Mouse (Mus musculus) embryonic facial prominence, embryonic 15.5 days (tissue): ENCODE measurements around the gene Drc1. TPM values are rescaled to one million over a fixed set of nuclear protein-coding genes. Genes with fewer than 3 reads are reported as not detected.

Experiments used
- ATAC-seq: fragments of 200-750 bp; cut with Nextera tagmentation; 2 replicates; pipeline ENCODE4 v1.8.0; 2017; ENCODE audit warnings: low read depth, moderate TSS enrichment; ENCODE audit not compliant: insufficient number of reproducible peaks, low FRiP score, low TSS enrichment
- H3K27ac ChIP-seq: fragments of 300-500 bp; sonication (generic); replicated peaks from 2 replicates; pipeline ENCODE4 v1.5.1; 2015; ENCODE audit warnings: mild to moderate bottlenecking, inconsistent platforms
- H3K27me3 ChIP-seq: fragments of 300-500 bp; sonication (generic); 2 replicates; pipeline ENCODE4 v1.6.1; 2015; ENCODE audit warnings: inconsistent platforms
- H3K36me3 ChIP-seq: fragments of 300-500 bp; sonication (generic); 2 replicates; pipeline ENCODE4 v1.6.1; 2015; ENCODE audit warnings: mild to moderate bottlenecking, inconsistent platforms
- H3K4me1 ChIP-seq: fragments of 300-500 bp; sonication (generic); 2 replicates; pipeline ENCODE4 v1.6.1; 2015; ENCODE audit warnings: inconsistent platforms
- H3K4me2 ChIP-seq: fragments of 300-500 bp; sonication (generic); replicated peaks from 2 replicates; pipeline ENCODE4 v1.6.1; 2015; ENCODE audit warnings: mild to moderate bottlenecking, inconsistent platforms
- H3K4me3 ChIP-seq: fragments of 300-500 bp; sonication (generic); replicated peaks from 2 replicates; pipeline ENCODE4 v1.5.1; 2015; ENCODE audit warnings: mild to moderate bottlenecking, inconsistent platforms
- H3K9ac ChIP-seq: fragments of 300-500 bp; sonication (generic); 2 replicates; pipeline ENCODE4 v1.6.1; 2015; ENCODE audit warnings: inconsistent platforms
- H3K9me3 ChIP-seq: fragments of 300-500 bp; sonication (generic); replicated peaks from 2 replicates; pipeline ENCODE4 v1.6.1; 2016; ENCODE audit warnings: inconsistent platforms
- WGBS: fragments of 180-500 bp; shearing (Covaris S2); methylation state at CpG from one replicate; pipeline ENCODE4 v1.1.7; 2015; 5-methylcytosine and 5-hydroxymethylcytosine counted together
- polyA plus RNA-seq: library from polyadenylated mRNA; unstranded; fragments of >200 nt; fragmentation: Nextera tagmentation; extraction: Ambion mirVana; gene quantifications from 2 replicates; pipeline ENCODE4 v1.2.1, GENCODE M21; 2015

The Drc1 gene
- polyA plus RNA-seq, 1 experiment from 2014 or later, result 8.5 TPM

DNA sequence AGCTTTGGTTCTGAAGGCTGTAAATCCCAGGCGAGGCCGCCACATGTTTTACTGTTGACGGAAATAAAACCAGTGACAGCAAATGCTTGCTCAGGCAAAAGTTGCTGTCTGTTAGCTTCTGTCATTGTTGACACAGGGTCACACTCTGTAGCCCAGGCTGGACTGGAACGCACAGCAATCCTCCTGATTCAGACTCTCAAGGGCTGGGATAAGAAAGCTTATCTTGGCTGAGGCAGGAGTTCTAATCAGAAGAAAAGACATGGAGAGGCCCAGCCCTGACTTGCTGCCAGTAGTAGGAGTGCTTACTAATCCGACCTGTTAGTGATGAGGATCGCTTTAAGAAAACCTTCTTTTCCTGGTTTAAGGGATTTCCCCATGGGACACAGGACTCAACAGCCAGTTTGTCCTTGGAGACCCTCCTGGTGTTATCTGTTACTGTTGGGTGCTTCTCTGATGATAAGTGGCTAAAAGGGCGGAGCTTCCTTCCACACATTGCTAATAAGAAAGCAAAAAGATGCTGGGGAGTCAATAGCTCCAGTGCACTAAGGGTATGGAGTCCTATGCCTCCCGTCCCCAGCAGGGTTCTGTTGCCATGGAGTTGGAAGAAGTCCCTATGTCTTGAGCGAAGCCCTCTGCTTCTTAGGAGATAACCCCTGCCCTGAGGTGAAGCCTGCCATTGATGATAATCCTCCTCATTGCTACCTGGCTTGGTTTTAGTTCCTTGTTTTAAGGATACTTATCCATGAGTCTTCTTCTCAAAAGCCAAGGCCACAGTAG is 6.1 kb downstream of the Drc1 start:
- Histone ChIP-seq H3K4me3 (no peak overlapping the region), H3K27me3 (no peaks in the 10 kb centered on the region), H3K4me2 (no peak overlapping the region), H3K9me3 (no peaks in the 10 kb centered on the region; the same call in 1 of the 2 replicates), H3K27ac (no peak overlapping the region), H3K9ac (no peak overlapping the region), H3K36me3 (no peaks in the 10 kb centered on the region), H3K4me1 (no peaks in the 10 kb centered on the region)
- ATAC-seq, result no peak
- 78% methylated on average over 9 of the region's 9 CpGs for WGBS

DNA sequence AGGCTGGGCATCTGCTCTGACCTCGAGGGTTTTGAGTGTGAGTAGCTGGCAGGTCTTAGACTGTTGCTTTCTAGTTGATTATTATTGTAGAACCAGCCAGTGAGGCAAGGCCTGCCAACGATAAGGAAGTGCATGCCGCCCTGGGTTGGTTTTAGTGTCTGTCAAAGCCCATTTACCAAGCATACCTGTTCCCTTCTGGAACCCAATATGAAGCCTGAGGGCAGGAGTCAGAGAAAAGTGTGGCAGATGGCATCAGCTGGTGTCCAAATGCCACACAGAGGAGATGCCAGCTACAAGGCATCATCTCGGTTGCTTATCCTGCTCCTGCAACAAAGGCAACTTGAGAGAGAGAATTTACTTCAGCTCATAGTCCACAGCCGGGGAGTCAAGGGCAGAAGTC is 59.6 kb downstream of the Drc1 start:
- Histone ChIP-seq H3K36me3 (no peaks in the 10 kb centered on the region), H3K4me2 (no peak overlapping the region), H3K4me3 (no peak overlapping the region), H3K9ac (no peak overlapping the region), H3K27me3 (no peaks in the 10 kb centered on the region), H3K27ac (no peak overlapping the region), H3K4me1 (peaks cover 13% of the 10 kb centered on the region), H3K9me3 (no peaks in the 10 kb centered on the region)
- 79% methylated on average over 5 of the region's 5 CpGs for WGBS
- no peak for ATAC-seq

DNA sequence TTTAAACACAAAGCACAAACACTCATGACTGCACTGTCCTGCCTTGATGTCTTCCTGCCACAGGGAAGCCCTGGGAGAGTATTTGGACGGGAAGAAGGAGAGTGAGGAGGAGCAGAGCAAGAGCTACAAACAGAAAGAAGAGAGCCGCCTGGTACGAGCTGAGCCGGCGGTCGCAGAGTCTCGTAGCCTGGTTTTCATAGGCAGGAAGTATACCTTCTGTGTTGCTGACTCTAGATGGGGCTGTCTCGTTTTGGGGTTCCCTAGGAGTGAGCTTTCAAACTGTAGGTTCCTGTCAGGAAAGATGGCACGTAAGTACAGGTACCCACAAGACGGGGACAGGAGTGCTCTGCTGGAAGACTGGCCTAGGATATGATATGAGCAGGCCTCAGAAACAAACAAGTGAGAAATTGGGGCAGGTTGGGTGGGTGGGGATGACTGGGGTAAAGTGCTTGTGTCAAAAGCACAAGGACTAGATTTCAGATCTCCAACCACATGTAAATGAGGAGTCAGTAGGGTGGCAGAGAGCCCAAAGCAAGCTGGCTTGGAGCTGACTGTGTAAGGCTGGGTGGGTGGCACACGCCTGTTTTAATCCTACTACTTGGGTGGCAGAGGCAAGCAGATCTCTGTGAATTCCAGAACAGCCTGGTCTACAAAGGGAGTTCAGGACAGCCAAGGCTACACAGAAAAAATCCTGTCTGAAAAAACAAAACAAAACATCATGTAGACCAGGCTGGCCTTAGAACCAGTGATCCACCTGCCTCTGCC is 60.6 kb downstream of the Drc1 start:
- no peaks in the 10 kb centered on the region for H3K27me3 ChIP-seq
- ATAC-seq, result no peak
- H3K9me3 ChIP-seq, result no peaks in the 10 kb centered on the region
- H3K4me1 ChIP-seq, result peaks cover 13% of the 10 kb centered on the region
- no peak overlapping the region for H3K27ac ChIP-seq
- no peak overlapping the region for H3K9ac ChIP-seq
- H3K4me3 ChIP-seq, result no peak overlapping the region
- H3K36me3 ChIP-seq, result no peaks in the 10 kb centered on the region
- H3K4me2 ChIP-seq, result no peak overlapping the region
- WGBS, result 71% methylated on average over 11 of the region's 11 CpGs

DNA sequence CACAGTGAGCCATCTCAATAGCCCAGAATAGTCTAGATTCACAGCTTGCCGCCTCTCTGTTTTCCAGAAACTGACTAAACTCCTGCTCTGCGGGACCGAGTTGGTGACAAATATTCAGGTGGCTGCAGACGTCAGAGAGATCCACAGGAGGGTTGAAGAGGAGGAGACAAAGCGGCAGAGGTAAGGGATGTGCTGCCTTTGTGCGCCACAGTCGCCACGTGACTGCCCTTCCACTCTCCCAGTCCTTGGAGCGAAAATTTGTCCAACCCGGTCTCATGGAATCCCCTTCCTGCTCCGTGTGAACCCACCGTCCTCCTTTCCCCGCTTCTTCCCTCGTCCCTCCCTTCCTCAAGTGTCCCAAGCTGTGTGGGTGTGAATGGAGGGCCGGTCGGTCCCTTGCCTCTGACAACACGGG is 61.4 kb downstream of the Drc1 start:
- Histone ChIP-seq H3K4me1 (peaks cover 13% of the 10 kb centered on the region), H3K9ac (no peak overlapping the region), H3K4me2 (peak overlapping the region; percentile 44), H3K27ac (no peak overlapping the region), H3K27me3 (no peaks in the 10 kb centered on the region), H3K4me3 (peak overlapping the region; percentile 17), H3K36me3 (no peaks in the 10 kb centered on the region), H3K9me3 (no peaks in the 10 kb centered on the region)
- ATAC-seq, result no peak
- 6% methylated on average over 17 of the region's 17 CpGs for WGBS

DNA sequence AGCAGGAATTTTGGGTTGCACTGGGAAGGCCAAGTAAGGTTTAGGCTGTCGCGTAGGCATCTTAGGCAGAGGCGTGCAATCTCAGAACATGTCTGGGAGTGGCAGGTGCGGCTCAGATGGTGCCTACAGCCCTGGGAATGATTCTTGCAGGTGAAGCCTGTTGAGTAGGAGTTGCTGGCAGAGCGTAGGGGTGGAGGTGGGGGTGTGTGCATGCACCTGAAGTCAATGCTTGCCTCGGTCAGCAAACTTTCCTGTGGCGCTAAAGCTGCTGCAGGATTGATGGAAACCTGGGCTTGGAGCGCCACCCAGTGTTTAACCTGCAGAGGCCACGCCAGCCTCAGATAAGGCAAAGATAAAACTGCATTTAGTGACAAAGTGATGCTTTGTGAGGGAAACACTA is 61.9 kb downstream of the Drc1 start:
- Histone ChIP-seq H3K9me3 (no peaks in the 10 kb centered on the region), H3K4me3 (peak overlapping the region; percentile 17), H3K4me1 (peaks cover 13% of the 10 kb centered on the region), H3K27me3 (no peaks in the 10 kb centered on the region), H3K36me3 (no peaks in the 10 kb centered on the region), H3K9ac (no peak overlapping the region), H3K27ac (no peak overlapping the region), H3K4me2 (peak overlapping the region; percentile 44)
- ATAC-seq, result no peak
- WGBS, result 2% methylated on average over 9 of the region's 9 CpGs

DNA sequence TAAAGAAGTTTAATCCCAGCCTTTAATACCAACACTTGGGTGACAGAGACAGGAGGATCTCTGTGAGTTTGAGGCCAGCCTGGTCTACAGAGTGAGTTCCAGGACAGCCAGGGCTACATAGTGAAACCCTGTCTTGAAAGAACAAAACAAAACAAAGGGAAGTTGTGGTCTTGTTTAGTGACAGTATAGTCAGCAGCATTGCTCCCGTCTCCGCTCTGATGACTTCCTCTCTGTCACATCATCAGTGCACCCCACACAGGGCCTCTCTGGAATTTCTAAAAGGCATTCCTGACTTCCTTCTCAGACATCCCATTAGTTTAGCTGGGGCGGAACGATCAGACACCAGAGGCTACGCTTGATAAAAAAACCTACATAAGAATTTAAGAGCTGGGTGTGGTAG is 62.7 kb downstream of the Drc1 start:
- Histone ChIP-seq H3K36me3 (no peaks in the 10 kb centered on the region), H3K4me3 (no peak overlapping the region), H3K27ac (no peak overlapping the region), H3K27me3 (no peaks in the 10 kb centered on the region), H3K4me2 (no peak overlapping the region), H3K4me1 (peaks cover 13% of the 10 kb centered on the region), H3K9ac (no peak overlapping the region), H3K9me3 (no peaks in the 10 kb centered on the region)
- ATAC-seq, result no peak
- 47% methylated on average over 5 of the region's 5 CpGs for WGBS

DNA sequence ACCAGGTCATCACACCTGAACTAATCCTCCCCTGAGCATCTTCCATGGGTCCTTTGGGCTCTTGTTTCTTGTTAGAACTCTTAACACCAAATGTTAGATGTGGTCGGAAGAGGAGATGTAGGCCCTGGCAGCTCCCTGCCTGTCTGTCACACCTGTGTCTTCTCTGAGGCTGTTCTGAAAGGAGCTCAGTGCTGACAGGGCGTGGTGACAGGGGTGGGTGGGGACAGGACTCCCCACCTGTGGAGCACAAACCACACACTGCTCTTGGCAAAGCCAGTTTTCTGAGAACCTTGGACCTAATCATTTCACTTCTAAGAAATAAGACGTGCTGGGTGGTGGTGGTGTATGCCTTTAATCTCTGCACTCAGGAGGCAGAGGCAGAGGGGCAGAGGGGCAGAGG is 72.4 kb downstream of the Drc1 start:
- Histone ChIP-seq H3K36me3 (no peaks in the 10 kb centered on the region), H3K4me1 (0 out of 2 replicates have a peak, but pooled peaks cover 3% of the 10 kb centered on the region), H3K4me2 (no peak overlapping the region), H3K4me3 (no peak overlapping the region), H3K27ac (no peak overlapping the region), H3K9me3 (no peaks in the 10 kb centered on the region), H3K9ac (no peak overlapping the region), H3K27me3 (no peaks in the 10 kb centered on the region)
- ATAC-seq, result no peak
- WGBS, result 49% methylated on average over 3 of the region's 3 CpGs

DNA sequence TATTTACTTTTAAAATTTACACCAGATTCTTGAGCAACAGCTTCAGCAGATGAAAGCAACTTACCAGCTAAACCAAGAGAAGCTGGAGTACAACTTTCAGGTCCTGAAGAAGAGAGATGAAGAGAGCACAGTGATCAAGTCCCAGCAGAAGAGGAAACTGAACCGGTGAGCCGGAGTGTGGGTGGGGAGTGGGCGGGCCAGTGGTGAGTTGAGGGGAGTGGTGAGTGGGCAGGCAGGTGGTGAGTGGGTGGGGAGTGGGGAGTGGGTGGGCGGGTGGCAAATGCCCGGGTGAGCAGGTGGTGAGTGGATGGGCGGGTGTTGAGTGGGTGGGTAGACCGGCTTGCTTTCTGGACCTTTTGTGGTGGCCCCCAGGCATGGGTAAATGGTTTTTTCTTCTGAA is 73.9 kb downstream of the Drc1 start:
- H3K4me1 ChIP-seq, result 0 out of 2 replicates have a peak, but pooled peaks cover 3% of the 10 kb centered on the region
- no peak for ATAC-seq
- no peaks in the 10 kb centered on the region for H3K9me3 ChIP-seq

DNA sequence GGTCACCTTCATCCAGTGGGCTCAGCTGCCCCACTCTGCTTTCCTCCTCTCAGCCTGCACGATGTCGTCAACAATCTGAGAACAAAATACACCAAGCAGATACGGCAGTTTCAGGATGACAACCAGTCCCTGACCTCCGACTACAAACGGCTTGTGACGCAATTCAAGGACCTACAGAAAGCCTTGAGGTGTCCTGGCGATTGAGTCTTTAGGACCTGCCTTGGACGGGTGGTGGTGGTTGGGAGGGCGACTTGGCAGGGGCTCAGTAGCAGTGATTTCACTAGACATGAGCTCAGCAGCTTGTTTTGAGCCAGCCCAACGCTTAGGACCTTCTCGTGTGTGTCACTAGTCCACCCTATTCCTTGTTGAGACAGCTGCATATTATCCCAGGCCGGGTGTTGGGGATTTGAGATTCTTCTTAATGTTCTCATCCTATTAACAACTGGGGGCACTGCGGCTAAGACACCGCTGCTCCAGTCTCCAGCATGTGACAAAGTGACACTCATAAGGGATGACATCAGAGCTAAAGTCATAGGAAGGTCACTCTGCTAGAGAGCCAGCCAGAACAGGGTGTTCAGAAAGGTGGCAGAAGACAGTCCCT is 74.5 kb downstream of the Drc1 start:
- no peak overlapping the region for H3K4me2 ChIP-seq
- no peak overlapping the region for H3K27ac ChIP-seq
- H3K36me3 ChIP-seq, result no peaks in the 10 kb centered on the region
- H3K9ac ChIP-seq, result no peak overlapping the region
- H3K9me3 ChIP-seq, result no peaks in the 10 kb centered on the region
- 83% methylated on average over 14 of the region's 14 CpGs for WGBS
- no peaks in the 10 kb centered on the region for H3K27me3 ChIP-seq
- 0 out of 2 replicates have a peak, but pooled peaks cover 3% of the 10 kb centered on the region for H3K4me1 ChIP-seq
- H3K4me3 ChIP-seq, result no peak overlapping the region
- no peak for ATAC-seq

More for the DNA sequence above, 73.9 kb downstream of the Drc1 start:
- no peak overlapping the region for H3K27ac ChIP-seq
- no peaks in the 10 kb centered on the region for H3K36me3 ChIP-seq
- no peak overlapping the region for H3K4me3 ChIP-seq
- no peak overlapping the region for H3K4me2 ChIP-seq
- WGBS, result 64% methylated on average over 6 of the region's 7 CpGs
- H3K27me3 ChIP-seq, result no peaks in the 10 kb centered on the region
- no peak overlapping the region for H3K9ac ChIP-seq

DNA sequence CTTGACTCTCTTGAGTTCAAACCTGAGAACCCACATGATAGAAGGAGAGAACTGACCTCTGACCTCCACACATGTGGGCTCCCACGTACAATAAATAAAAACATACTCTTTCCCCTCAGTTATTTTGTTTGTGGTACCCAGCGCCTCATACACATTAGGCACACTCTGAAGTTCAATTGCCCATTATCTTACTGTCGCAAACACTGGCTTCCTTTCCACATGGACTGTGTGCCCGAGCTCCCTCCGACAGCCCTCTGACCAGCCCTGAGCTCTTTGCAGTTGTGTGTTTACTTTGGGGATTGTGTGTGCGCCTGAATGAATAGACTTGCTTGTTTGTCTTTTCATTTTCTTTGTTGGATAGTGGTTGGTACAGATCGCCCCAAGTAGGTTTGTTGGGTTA is 75.5 kb downstream of the Drc1 start:
- Histone ChIP-seq H3K4me3 (no peak overlapping the region), H3K27ac (no peak overlapping the region)
- 80% methylated on average over 7 of the region's 7 CpGs for WGBS

DNA sequence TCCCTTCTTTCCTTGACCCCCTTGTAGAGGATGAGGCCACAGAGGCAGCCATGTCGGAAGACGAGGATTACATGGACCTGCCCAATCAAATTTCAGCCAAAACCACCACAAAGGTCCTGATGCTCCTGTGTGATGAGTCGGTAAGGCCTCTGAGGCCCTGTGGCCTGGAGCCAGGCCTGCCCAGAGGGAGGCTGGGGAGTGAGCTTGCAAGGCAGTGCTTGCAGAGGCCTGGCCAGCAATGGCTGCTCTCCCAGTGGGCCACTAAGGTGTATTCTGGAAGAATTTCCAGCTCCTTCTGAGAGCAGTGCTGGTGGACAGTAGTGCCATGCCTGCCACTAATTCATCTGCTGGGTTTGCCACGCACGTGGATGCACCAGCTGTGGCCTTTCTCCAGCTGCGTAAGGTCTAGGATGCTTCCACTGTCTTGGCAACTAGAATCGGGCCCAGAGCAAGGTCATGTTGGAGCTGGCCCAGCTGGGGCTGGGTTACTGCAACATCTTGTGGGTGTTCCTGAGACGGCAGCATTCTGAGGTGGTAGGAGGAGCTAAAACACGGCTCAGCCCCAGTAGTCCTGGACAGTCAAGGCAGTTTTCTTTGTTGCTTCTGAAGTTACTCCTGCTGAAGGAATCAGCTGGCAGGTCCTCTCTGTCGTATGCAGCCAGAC is 77.4 kb downstream of the Drc1 start:
- Histone ChIP-seq H3K9ac (no peak overlapping the region), H3K36me3 (no peaks in the 10 kb centered on the region), H3K9me3 (no peaks in the 10 kb centered on the region), H3K4me2 (no peak overlapping the region), H3K4me3 (no peak overlapping the region), H3K4me1 (0 out of 2 replicates have a peak, but pooled peaks cover 3% of the 10 kb centered on the region), H3K27me3 (no peaks in the 10 kb centered on the region), H3K27ac (no peak overlapping the region)
- ATAC-seq, result peak; percentile 32; the same call in 1 of the 2 replicates
- WGBS, result 72% methylated on average over 10 of the region's 10 CpGs

More for the DNA sequence above, 75.5 kb downstream of the Drc1 start:
- H3K4me2 ChIP-seq, result no peak overlapping the region
- ATAC-seq, result no peak
- no peaks in the 10 kb centered on the region for H3K9me3 ChIP-seq
- no peaks in the 10 kb centered on the region for H3K27me3 ChIP-seq
- H3K9ac ChIP-seq, result no peak overlapping the region
- no peaks in the 10 kb centered on the region for H3K36me3 ChIP-seq
- 0 out of 2 replicates have a peak, but pooled peaks cover 3% of the 10 kb centered on the region for H3K4me1 ChIP-seq
